In genomic region chr2:126094616-126095015, GRCm38 (mm10) we compare ENCODE assay signal across 42 mouse cellular contexts. TPM values are rescaled to one million over a fixed set of nuclear protein-coding genes. Genes with fewer than 3 reads are reported as not detected.
"Had no signal": no experiment of that assay in that cellular context is flagged by ENCODE, and none has a peak within 500 bp of the region (broad histone marks: within the 10 kb centered on the region; RNA-seq: fewer than 3 reads in every experiment).

No protein-coding gene starts in this region.

- H3K4me3 ChIP-seq: limb, embryonic 12.5 days; limb, embryonic 13.5 days; limb, embryonic 15.5 days; liver, embryonic 12.5 days; liver, embryonic 13.5 days; liver, embryonic 15.5 days; lung, embryonic 15.5 days; megakaryocyte, embryonic 14.5 days; midbrain, embryonic 10.5 days; midbrain, embryonic 12.5 days; midbrain, embryonic 13.5 days; midbrain, embryonic 15.5 days; myocyte; neural tube, embryonic 12.5 days had no signal

- H3K27me3 ChIP-seq: limb, embryonic 12.5 days; limb, embryonic 13.5 days; limb, embryonic 15.5 days; liver, embryonic 12.5 days; liver, embryonic 13.5 days; liver, embryonic 15.5 days; lung, embryonic 15.5 days; midbrain, embryonic 12.5 days; midbrain, embryonic 13.5 days; midbrain, embryonic 15.5 days; neural tube, embryonic 12.5 days had no signal

- H3K9me3 ChIP-seq: limb, embryonic 12.5 days; limb, embryonic 13.5 days; limb, embryonic 15.5 days; liver, embryonic 12.5 days; liver, embryonic 13.5 days; liver, embryonic 15.5 days; lung, embryonic 15.5 days; megakaryocyte, embryonic 14.5 days; midbrain, embryonic 10.5 days; midbrain, embryonic 12.5 days; midbrain, embryonic 13.5 days; midbrain, embryonic 15.5 days; neural tube, embryonic 12.5 days had no signal

- H3K36me3 ChIP-seq: limb, embryonic 12.5 days; limb, embryonic 13.5 days; limb, embryonic 15.5 days; liver, embryonic 12.5 days; liver, embryonic 13.5 days; liver, embryonic 15.5 days; lung, embryonic 15.5 days; midbrain, embryonic 10.5 days; midbrain, embryonic 12.5 days; midbrain, embryonic 13.5 days; midbrain, embryonic 15.5 days; neural tube, embryonic 12.5 days had no signal

- H3K27ac ChIP-seq: limb, embryonic 12.5 days; limb, embryonic 13.5 days; limb, embryonic 15.5 days; liver, embryonic 12.5 days; liver, embryonic 13.5 days; liver, embryonic 14.5 days; liver, embryonic 15.5 days; lung, embryonic 15.5 days; macrophage; midbrain, embryonic 10.5 days; midbrain, embryonic 12.5 days; midbrain, embryonic 13.5 days; midbrain, embryonic 15.5 days; neural tube, embryonic 12.5 days had no signal

- H3K9ac ChIP-seq: limb, embryonic 12.5 days; limb, embryonic 13.5 days; limb, embryonic 15.5 days; liver, embryonic 12.5 days; liver, embryonic 13.5 days; liver, embryonic 14.5 days; liver, embryonic 15.5 days; liver, postnatal 0 days; lung, embryonic 14.5 days; lung, embryonic 15.5 days; midbrain, embryonic 12.5 days; midbrain, embryonic 13.5 days; midbrain, embryonic 15.5 days; neural tube, embryonic 12.5 days had no signal

- ATAC-seq: liver, embryonic 12.5 days; liver, postnatal 0 days; lung, postnatal 0 days; midbrain, embryonic 13.5 days; midbrain, embryonic 15.5 days; midbrain, embryonic 16.5 days had no signal

- H3K4me2 ChIP-seq: limb, embryonic 12.5 days; limb, embryonic 13.5 days; limb, embryonic 15.5 days; liver, embryonic 11.5 days; liver, embryonic 12.5 days; liver, embryonic 13.5 days; liver, embryonic 15.5 days; lung, embryonic 14.5 days; lung, embryonic 15.5 days; midbrain, embryonic 11.5 days; midbrain, embryonic 12.5 days; midbrain, embryonic 13.5 days; midbrain, embryonic 15.5 days; neural tube, embryonic 12.5 days had no signal

- H3K4me1 ChIP-seq: limb, embryonic 12.5 days; limb, embryonic 15.5 days; liver, embryonic 12.5 days; liver, embryonic 13.5 days; liver, embryonic 15.5 days; lung, embryonic 15.5 days; megakaryocyte, embryonic 14.5 days; midbrain, embryonic 10.5 days; midbrain, embryonic 12.5 days; midbrain, embryonic 13.5 days; midbrain, embryonic 15.5 days; neural tube, embryonic 12.5 days had no signal

- DNase-seq: left cerebral cortex, postnatal 4 days; liver; liver, embryonic 13.5 days; liver, postnatal 0 days; lung, adult 18-20 months; lung, adult 2 months; lung, embryonic 14.5 days; lung, postnatal 10 days; lung, postnatal 14 days; lung, postnatal 36 days; lung, postnatal 4 days; midbrain, embryonic 14.5 days had no signal

RNA-seq across cellular contexts. Expression of gene Fam227b, which starts 57.2 kb away (rescaled TPM):
- total RNA-seq: left cerebral cortex, adult 8-10 months; left cerebral cortex, postnatal 25 days; left cerebral cortex, postnatal 4 days; liver, adult 2 months; megakaryocyte progenitor cell, adult 5-6 weeks; megakaryocyte, adult 5-6 weeks; megakaryocyte-erythroid progenitor cell, adult 5-6 weeks; midbrain, postnatal 0 days had no signal
- polyA plus RNA-seq: limb, embryonic 11.5 days; limb, embryonic 12.5 days; limb, embryonic 13.5 days; limb, embryonic 15.5 days; liver, adult 2 months; liver, embryonic 11.5 days; liver, embryonic 12.5 days; liver, embryonic 13.5 days; liver, embryonic 14.5 days; liver, embryonic 15.5 days; liver, embryonic 16.5 days; liver, postnatal 0 days; lung, adult 2 months; lung, embryonic 14.5 days; lung, embryonic 15.5 days; lung, embryonic 16.5 days; lung, postnatal 0 days; macrophage; midbrain, embryonic 10.5 days; midbrain, embryonic 11.5 days; midbrain, embryonic 12.5 days; midbrain, embryonic 13.5 days; midbrain, embryonic 14.5 days; midbrain, embryonic 15.5 days; midbrain, embryonic 16.5 days; midbrain, postnatal 0 days; myocyte; neural tube, embryonic 11.5 days; neural tube, embryonic 12.5 days had no signal
